Mouse (Mus musculus) forebrain, embryonic 15.5 days (tissue): ENCODE measurements around the gene Cox11. TPM values are rescaled to one million over a fixed set of nuclear protein-coding genes. Genes with fewer than 3 reads are reported as not detected.

Experiments used
- ATAC-seq: fragments of 200-750 bp; cut with Nextera tagmentation; replicated peaks from 2 replicates; pipeline ENCODE4 v1.8.0; 2017; ENCODE audit warnings: mild to moderate bottlenecking, moderate TSS enrichment, moderate library complexity
- H3K27ac ChIP-seq: fragments of 300-500 bp; sonication (generic); replicated peaks from 2 replicates; pipeline ENCODE4 v1.5.1; 2015; ENCODE audit warnings: mild to moderate bottlenecking, inconsistent platforms
- H3K27me3 ChIP-seq: fragments of 300-500 bp; sonication (generic); 2 replicates; pipeline ENCODE4 v1.6.1; 2015; ENCODE audit warnings: inconsistent platforms
- H3K36me3 ChIP-seq: fragments of 300-500 bp; sonication (generic); 2 replicates; pipeline ENCODE4 v1.6.1; 2015; ENCODE audit warnings: mild to moderate bottlenecking, inconsistent platforms
- H3K4me1 ChIP-seq: fragments of 300-500 bp; sonication (generic); 2 replicates; pipeline ENCODE4 v1.6.1; 2015; ENCODE audit warnings: inconsistent platforms
- H3K4me2 ChIP-seq: fragments of 300-500 bp; sonication (generic); replicated peaks from 2 replicates; pipeline ENCODE4 v1.6.1; 2015; ENCODE audit warnings: mild to moderate bottlenecking, inconsistent platforms
- H3K4me3 ChIP-seq: fragments of 300-500 bp; sonication (generic); 2 replicates; pipeline ENCODE4 v1.5.1; 2015; ENCODE audit warnings: mild to moderate bottlenecking, inconsistent platforms
- H3K9ac ChIP-seq: fragments of 300-500 bp; sonication (generic); replicated peaks from 2 replicates; pipeline ENCODE4 v1.6.1; 2015; ENCODE audit warnings: mild to moderate bottlenecking, inconsistent platforms
- H3K9me3 ChIP-seq: fragments of 300-500 bp; sonication (generic); 2 replicates; pipeline ENCODE4 v1.6.1; 2016; ENCODE audit warnings: inconsistent platforms
- WGBS: fragments of 180-500 bp; shearing (Covaris S2); methylation state at CpG from one replicate; pipeline ENCODE4 v1.1.7; 2015; ENCODE audit warnings: mixed read lengths; 5-methylcytosine and 5-hydroxymethylcytosine counted together
- polyA plus RNA-seq: library from polyadenylated mRNA; unstranded; fragments of >200 nt; fragmentation: Nextera tagmentation; extraction: Ambion mirVana; gene quantifications from 2 replicates; pipeline ENCODE4 v1.2.1, GENCODE M21; 2015

Gene Cox11
- polyA plus RNA-seq, 1 experiment from 2014 or later: 38.0 TPM

DNA sequence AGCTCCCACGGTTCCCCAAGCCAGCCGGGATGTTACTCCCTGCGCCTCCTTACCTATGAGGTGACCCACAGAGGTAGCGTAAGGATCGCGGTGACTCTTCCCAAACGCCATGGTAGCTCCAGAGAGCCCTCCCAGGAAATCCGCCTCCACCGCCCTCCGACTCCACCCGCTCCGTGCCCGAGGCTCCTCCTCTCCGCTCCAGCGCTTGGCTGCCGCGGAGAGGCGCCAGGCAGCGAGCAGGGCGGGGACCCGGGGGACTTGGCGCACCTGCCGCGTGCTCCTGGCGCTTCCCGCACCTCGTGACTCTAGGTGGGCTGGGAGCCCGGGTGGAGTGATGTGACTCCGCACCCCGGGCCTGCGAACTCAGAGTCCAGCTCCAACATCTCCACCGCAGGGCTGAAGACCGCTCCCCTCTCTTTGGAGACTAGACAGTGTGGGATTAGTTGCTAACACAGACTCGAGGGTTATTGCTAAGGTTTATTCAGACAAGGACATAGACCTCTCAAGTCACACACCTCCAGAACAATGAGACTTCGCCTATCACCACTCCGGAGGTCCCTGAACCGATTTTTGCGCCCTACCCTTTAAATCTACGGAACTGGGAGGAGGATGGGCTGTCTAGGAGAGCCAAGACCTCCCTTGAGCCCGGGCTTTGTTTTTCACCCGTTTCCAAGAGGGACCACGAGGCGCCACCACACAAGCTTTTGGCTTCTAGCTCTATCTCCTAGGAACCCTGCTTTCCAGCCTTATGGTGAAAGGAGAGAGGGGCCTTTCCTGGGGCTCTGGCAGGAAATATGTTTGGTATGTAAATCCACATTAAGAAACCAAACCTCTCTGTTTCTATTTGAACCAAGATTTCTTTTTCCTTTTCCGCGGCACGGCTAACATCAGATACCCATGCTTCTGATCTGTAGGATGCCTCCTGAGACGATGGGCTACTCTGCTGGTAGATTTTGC is 49.8 kb downstream of the Cox11 start, which contains the start of gene Tom1l1:
Gene Tom1l1, minus strand, starts transcription at position 907 of the 957 bp plus-strand sequence.
- Histone ChIP-seq H3K4me2 (peak within 1 kb of the TSS; percentile 84), H3K27ac (peak within 1 kb of the TSS; percentile 13; the same call in 1 of the 2 replicates), H3K4me1 (peaks cover 15% of the 10 kb centered on the region), H3K9me3 (no peaks in the 10 kb centered on the region), H3K27me3 (no peaks in the 10 kb centered on the region), H3K36me3 (no peaks in the 10 kb centered on the region), H3K4me3 (peak within 1 kb of the TSS; percentile 61), H3K9ac (peak within 1 kb of the TSS; percentile 51)
- peak; percentile 95 for ATAC-seq
- WGBS: 7% methylated on average over 47 of the region's 47 CpGs

DNA sequence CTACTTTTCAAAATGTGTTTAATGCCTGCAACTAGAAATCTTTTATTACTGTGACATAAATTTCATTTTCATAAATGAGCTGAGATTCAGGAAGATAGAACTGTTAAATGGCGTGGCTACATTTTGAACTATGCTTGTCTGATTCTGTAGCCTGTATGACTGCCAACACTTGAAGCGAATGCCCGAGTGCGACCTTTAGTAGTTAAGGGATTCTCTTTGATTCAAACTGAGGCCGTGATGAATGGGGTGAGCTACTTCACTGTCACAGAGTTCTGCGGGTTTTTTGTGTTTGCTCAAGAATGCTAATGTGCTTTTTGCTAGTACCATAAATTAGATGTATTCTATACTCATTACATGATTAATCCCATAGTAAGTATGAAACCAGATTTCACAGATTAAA is 52.4 kb downstream of the Cox11 start:
- Histone ChIP-seq H3K27me3 (no peaks in the 10 kb centered on the region), H3K9ac (no peak overlapping the region), H3K36me3 (no peaks in the 10 kb centered on the region), H3K4me1 (peaks cover 15% of the 10 kb centered on the region), H3K4me2 (no peak overlapping the region), H3K27ac (no peak overlapping the region), H3K4me3 (no peak overlapping the region), H3K9me3 (no peaks in the 10 kb centered on the region)
- no peak for ATAC-seq
- 17% methylated on average over 6 of the region's 6 CpGs for WGBS

DNA sequence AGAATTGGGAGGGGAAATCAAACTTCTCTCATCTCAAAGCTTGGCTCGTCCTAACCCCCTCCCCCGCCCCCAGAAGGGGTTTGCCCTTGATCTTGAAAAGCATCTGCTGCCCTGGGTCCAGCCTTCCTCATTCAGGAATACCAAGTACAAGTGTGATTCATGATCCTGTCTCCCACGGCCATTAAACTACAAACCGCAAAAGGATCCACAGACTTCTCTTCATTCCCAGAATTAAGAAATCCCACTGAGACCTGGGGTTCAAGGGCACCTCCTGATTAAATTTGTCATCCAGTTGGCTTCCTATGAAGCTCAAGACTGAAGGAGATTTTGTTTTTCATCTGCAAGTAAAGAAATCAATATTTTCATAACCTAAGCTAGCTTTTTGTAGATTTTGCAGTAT is 56.2 kb downstream of the Cox11 start:
- no peaks in the 10 kb centered on the region for H3K27me3 ChIP-seq
- 74% methylated on average over 4 of the region's 4 CpGs for WGBS
- no peak overlapping the region for H3K27ac ChIP-seq
- no peak overlapping the region for H3K4me2 ChIP-seq
- no peak overlapping the region for H3K4me3 ChIP-seq
- ATAC-seq: no peak
- no peaks in the 10 kb centered on the region for H3K9me3 ChIP-seq
- no peaks in the 10 kb centered on the region for H3K36me3 ChIP-seq
- H3K9ac ChIP-seq: no peak overlapping the region
- 0 out of 2 replicates have a peak, but pooled peaks cover 4% of the 10 kb centered on the region for H3K4me1 ChIP-seq

Other genes with a start within 250 kb of the Cox11 start
- 4.2 TPM in 2 replicates for gene Hlf, start 247.3 kb upstream of the Cox11 start, polyA plus RNA-seq
- gene Stxbp4, start 89 bp upstream of the Cox11 start, polyA plus RNA-seq: 20.8 and 20.9 TPM in 2 replicates
- 11.6 and 12.7 TPM in 2 replicates for gene Tom1l1, start 50.2 kb downstream of the Cox11 start, polyA plus RNA-seq